ENCODE assay signal across 18 mouse cellular contexts in the genomic region with DNA sequence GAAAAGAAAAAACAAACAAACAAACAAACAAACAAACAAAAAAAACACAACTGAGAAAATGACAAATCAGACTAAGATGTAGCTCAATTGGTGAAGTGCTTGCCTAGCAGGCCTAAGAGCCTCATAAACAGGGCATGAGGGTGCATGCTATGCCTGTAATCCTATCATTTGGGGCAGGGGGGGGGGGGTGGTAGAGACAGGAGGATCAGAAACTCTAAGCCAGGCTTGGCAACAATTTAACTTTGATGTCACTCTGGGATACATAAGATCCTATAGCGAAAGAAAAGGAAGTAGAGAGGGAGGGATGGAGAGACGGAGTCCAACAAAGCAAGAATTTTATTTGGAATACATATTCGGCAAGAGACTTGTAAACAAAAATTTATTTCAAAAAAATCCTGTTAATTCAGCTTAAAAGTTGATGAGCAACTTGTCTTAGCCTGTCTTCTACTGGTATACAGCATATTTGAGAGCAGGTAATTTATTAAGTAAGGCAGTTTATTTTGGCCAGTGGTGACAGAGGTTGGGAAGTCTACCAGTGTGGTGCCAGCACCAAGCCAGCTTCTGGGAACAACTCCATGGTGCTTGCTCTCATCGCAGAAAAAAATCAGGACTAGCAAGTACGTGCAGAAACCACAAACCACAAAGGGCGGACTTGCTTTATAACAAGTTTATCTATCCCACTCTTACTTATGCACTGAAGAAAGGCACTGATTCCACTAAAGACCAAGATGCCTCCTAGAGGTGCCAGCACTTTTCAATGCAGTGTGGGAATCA. TPM values are rescaled to one million over a fixed set of nuclear protein-coding genes. Genes with fewer than 3 reads are reported as not detected.
DNase-seq lines count a peak whose midpoint lies in the region; ATAC-seq lines count a peak whose summit lies in the region.
"Had no signal": no experiment of that assay in that cellular context is flagged by ENCODE, and none has a peak within 500 bp of the region (broad histone marks: within the 10 kb centered on the region; RNA-seq: fewer than 3 reads in every experiment).

No protein-coding gene starts in this region.

- peak overlapping the region; percentile 54; the same call in 1 of the 2 replicates for H3K27ac ChIP-seq in heart, embryonic 15.5 days
- H3K27ac ChIP-seq: hindbrain, embryonic 12.5 days; limb, embryonic 12.5 days; liver, embryonic 14.5 days had no signal

- no peak overlapping the region for H3K4me3 ChIP-seq in heart, embryonic 15.5 days
- H3K4me3 ChIP-seq: hindbrain, embryonic 12.5 days; limb, embryonic 12.5 days had no signal

- peaks cover 17% of the 10 kb centered on the region for H3K4me1 ChIP-seq in heart, embryonic 15.5 days (replicated peaks)

- H3K27me3 ChIP-seq in heart, embryonic 15.5 days = no peaks in the 10 kb centered on the region
- H3K27me3 ChIP-seq: hindbrain, embryonic 12.5 days had no signal

- WGBS in heart, embryonic 15.5 days = 71% methylated on average over 6 of the region's 6 CpGs

- no peak for ATAC-seq in heart, embryonic 15.5 days (replicated peaks; ENCODE audit: insufficient number of reproducible peaks, insufficient read depth, low FRiP score, low read depth)
- ATAC-seq: forebrain, embryonic 14.5 days; inflammation-experienced regulatory T-cells, adult 6 months had no signal

- H3K9ac ChIP-seq in heart, embryonic 15.5 days = no peak overlapping the region
- H3K9ac ChIP-seq: hindbrain, embryonic 12.5 days; limb, embryonic 12.5 days; liver, embryonic 14.5 days had no signal

- DNase-seq in gastrocnemius, adult 18-20 months (ENCODE audit: low spot score) = peak; percentile 39
- no peak for DNase-seq in gastrocnemius, postnatal 4 days (ENCODE audit: low spot score in 2 of 2)
- DNase-seq in heart, postnatal 10 days = no peak
- DNase-seq in kidney, postnatal 25 days = peak; percentile 21 to 43
- DNase-seq in kidney, postnatal 10 days = no peak
- peak; percentile 22 for DNase-seq in NIH3T3 (ENCODE audit: low read depth)
- DNase-seq in layer of hippocampus, adult 18-20 months (ENCODE audit: low spot score in 2 of 2) = no peak
- DNase-seq: cerebellum, adult 2 months; midbrain, embryonic 14.5 days; spleen, adult 18-20 months; thymus, postnatal 25 days had no signal

- H3K9me3 ChIP-seq in heart, embryonic 15.5 days (replicated peaks) = no peaks in the 10 kb centered on the region
- H3K9me3 ChIP-seq: hindbrain, embryonic 12.5 days; limb, embryonic 12.5 days had no signal

- intact Hi-C loops in heart, postnatal 10 days (cut with DNase I) = no loop called here

- no peak overlapping the region for H3K4me2 ChIP-seq in heart, embryonic 15.5 days
- H3K4me2 ChIP-seq: heart, embryonic 11.5 days; hindbrain, embryonic 12.5 days; limb, embryonic 12.5 days had no signal

- no peaks in the 10 kb centered on the region for H3K36me3 ChIP-seq in heart, embryonic 15.5 days
- H3K36me3 ChIP-seq: hindbrain, embryonic 12.5 days; limb, embryonic 12.5 days had no signal

RNA-seq across cellular contexts. Expression of gene Prkaa2, which starts 5.4 kb away (rescaled TPM):
- total RNA-seq in gastrocnemius, adult 18-20 months (2021) = 100 to 1,000 TPM; 134 to 146 TPM
- total RNA-seq in gastrocnemius, postnatal 4 days (2021) = 10 to 100 TPM; 44.4 to 46.8 TPM
- 39.2 and 46.6 TPM in 2 replicates for polyA plus RNA-seq in heart, embryonic 15.5 days (2015; fragmentation: Nextera tagmentation; extraction: Ambion mirVana)
- 10 to 100 TPM; 71.3 to 81.0 TPM for total RNA-seq in heart, postnatal 10 days (2021)
- total RNA-seq in layer of hippocampus, adult 18-20 months (2021) = 10 to 100 TPM; 16.8 to 17.9 TPM
- polyA plus RNA-seq: inflammation-experienced regulatory T-cells, adult 6 months had no signal

RNA-seq across cellular contexts. Expression of gene Plpp3, which starts 52.9 kb away (rescaled TPM):
- 10 to 100 TPM; 42.6 to 62.5 TPM for total RNA-seq in gastrocnemius, adult 18-20 months (2021)
- total RNA-seq in gastrocnemius, postnatal 4 days (2021) = 100 to 1,000 TPM; 116 to 119 TPM
- polyA plus RNA-seq in heart, embryonic 15.5 days (2015; fragmentation: Nextera tagmentation; extraction: Ambion mirVana) = 35.0 and 40.4 TPM in 2 replicates
- total RNA-seq in heart, postnatal 10 days (2021) = 10 to 100 TPM; 73.2 to 73.9 TPM
- 100 to 1,000 TPM; 206 to 214 TPM for total RNA-seq in layer of hippocampus, adult 18-20 months (2021)

Comparison
In these comparisons a context has a peak if more than half of its experiments do, and no peak if none do; other contexts are left out.
1. DNase-seq: peak in gastrocnemius, adult 18-20 months (single experiment), kidney, postnatal 25 days (2 of 2) and NIH3T3 (single experiment); none in gastrocnemius, postnatal 4 days (0 of 2), heart, postnatal 10 days (0 of 2), kidney, postnatal 10 days (single experiment) and layer of hippocampus, adult 18-20 months (0 of 2).